Mouse (Mus musculus) liver, embryonic 14.5 days (tissue): ENCODE measurements around the gene Ppp2r5c. TPM values are rescaled to one million over a fixed set of nuclear protein-coding genes. Genes with fewer than 3 reads are reported as not detected.

Experiments
- ATAC-seq: fragments of 200-750 bp; cut with Nextera tagmentation; 2 replicates; pipeline ENCODE4 v1.8.0; 2017; ENCODE audit warnings: moderate number of reproducible peaks, mild to moderate bottlenecking, moderate library complexity; ENCODE audit not compliant: insufficient read depth
- DNase-seq, 3 experiments: peaks; one replicate each; pipeline ENCODE4 v3.0.0-alpha.2; 2012 to 2013; ENCODE audit warnings: low read depth in 3 of 3, low spot score in 3 of 3
- H3K27ac ChIP-seq: fragments of 300-500 bp; sonication (generic); 2 replicates; pipeline ENCODE4 v1.5.1; 2014; ENCODE audit warnings: moderate library complexity, mild to moderate bottlenecking, control low read depth, inconsistent platforms
- H3K27me3 ChIP-seq: fragments of 300-500 bp; sonication (generic); 2 replicates; pipeline ENCODE4 v1.6.1; 2014; ENCODE audit warnings: mild to moderate bottlenecking, low read length, moderate library complexity; ENCODE audit not compliant: control insufficient read depth, insufficient read depth
- H3K36me3 ChIP-seq: fragments of 300-500 bp; sonication (generic); replicated peaks from 2 replicates; pipeline ENCODE4 v1.6.1; 2014; ENCODE audit warnings: low read depth; ENCODE audit not compliant: control insufficient read depth, insufficient read depth
- H3K4me1 ChIP-seq, 2 experiments: fragments of 200-500 bp in 1 of 2; fragments of 300-500 bp in 1 of 2; sonication (generic) in 1 of 2; replicated peaks; 2 replicates each; pipeline ENCODE4 v1.6.1; 2012 to 2014; ENCODE audit warnings: antibody characterized with exemption in 1 of 2, inconsistent platforms in 1 of 2, low read length in 1 of 2; ENCODE audit not compliant: control insufficient read depth in 2 of 2, insufficient read depth in 2 of 2
- H3K4me2 ChIP-seq: fragments of 300-500 bp; sonication (generic); 2 replicates; pipeline ENCODE4 v1.6.1; 2014; ENCODE audit warnings: low read depth, mild to moderate bottlenecking, control low read depth, moderate library complexity
- H3K4me3 ChIP-seq, 2 experiments: fragments of 200-500 bp in 1 of 2; fragments of 300-500 bp in 1 of 2; sonication (generic) in 1 of 2; 2 replicates each; pipeline ENCODE4 v1.5.1; 2012 to 2014; ENCODE audit warnings: low read depth in 2 of 2, low read length in 2 of 2, mild to moderate bottlenecking in 2 of 2, control low read depth in 1 of 2, inconsistent platforms in 1 of 2, moderate library complexity in 1 of 2; ENCODE audit not compliant: insufficient read depth in 1 of 2
- H3K9ac ChIP-seq: fragments of 300-500 bp; sonication (generic); replicated peaks from 2 replicates; pipeline ENCODE4 v1.6.1; 2014; ENCODE audit warnings: mild to moderate bottlenecking, control low read depth, moderate library complexity
- H3K9me3 ChIP-seq: fragments of 300-500 bp; sonication (generic); 2 replicates; pipeline ENCODE4 v1.6.1; 2016; ENCODE audit warnings: low read length, mixed read lengths; ENCODE audit not compliant: control insufficient read depth
- CTCF ChIP-seq: IDR thresholded peaks from 2 replicates; pipeline ENCODE4 v1.5.1; 2016; ENCODE audit warnings: antibody characterized with exemption, low read depth, control low read depth
- EP300 ChIP-seq: IDR thresholded peaks from 2 replicates; pipeline ENCODE4 v1.6.1; 2016; ENCODE audit warnings: antibody characterized with exemption, low read depth
- WGBS: fragments of 180-500 bp; shearing (Covaris S2); extraction: QIAGEN DNeasy Blood & Tissue Kit; methylation state at CpG from one replicate; pipeline ENCODE4 v1.1.7; 2014; ENCODE audit not compliant: insufficient replicate concordance; 5-methylcytosine and 5-hydroxymethylcytosine counted together
- polyA plus RNA-seq, 2 experiments: library from polyadenylated mRNA; depleted of rRNA in 1 of 2; stranded (reverse) in 1 of 2; unstranded in 1 of 2; fragments of >200 nt; fragmentation: Nextera tagmentation in 1 of 2; extraction: Ambion mirVana in 1 of 2; gene quantifications; 2 replicates each; pipeline versions ENCODE4 v1.2.1 to v1.2.3; 2012 to 2014

Gene Ppp2r5c
- polyA plus RNA-seq, 2 experiments, result 22.6 to 70.8 TPM

- peak; percentile 25; the same call in 1 of the 2 replicates for ATAC-seq
- no peak overlapping the region for H3K9ac ChIP-seq
- H3K27me3 ChIP-seq, result no peaks in the 10 kb centered on the region
- no peak overlapping the region for H3K4me2 ChIP-seq
- H3K27ac ChIP-seq, result no peak overlapping the region
- no peak overlapping the region for H3K4me3 ChIP-seq
- H3K4me1 ChIP-seq, result peaks cover 24 to 35% of the 10 kb centered on the region in 2 experiments
- H3K9me3 ChIP-seq, result no peaks in the 10 kb centered on the region
- H3K36me3 ChIP-seq, result no peaks in the 10 kb centered on the region
- WGBS, result 58% methylated on average over 8 of the region's 8 CpGs
- no peak for DNase-seq
- TF ChIP-seq EP300 (no peak), CTCF (no peak)
Observed at GRCm38 (mm10) chr12:110503406-110504144, 56.7 kb downstream of the Ppp2r5c start.

DNA sequence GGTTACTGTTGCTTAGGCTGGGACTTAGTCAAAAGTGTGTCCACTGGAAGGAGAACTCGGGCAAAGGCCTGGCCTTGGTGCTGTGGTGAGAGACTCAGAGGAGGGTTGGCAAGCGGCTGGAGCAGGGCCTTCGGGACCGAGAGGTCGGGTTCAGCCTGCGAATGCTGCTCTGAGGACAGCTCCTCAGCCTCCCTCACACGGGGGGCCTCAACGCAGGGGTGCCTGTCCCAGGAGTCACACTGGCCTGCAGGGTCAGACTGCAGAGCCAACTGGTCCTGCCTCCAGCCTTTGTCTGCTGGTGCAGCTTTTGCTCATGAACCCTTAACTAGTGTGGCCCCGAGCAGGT lies 57.2 kb downstream of the Ppp2r5c start:
- peaks cover 19 to 30% of the 10 kb centered on the region in 2 experiments for H3K4me1 ChIP-seq

GRCm38 (mm10) chr12:110504793-110505192 lies 57.9 kb downstream of the Ppp2r5c start:
- Histone ChIP-seq H3K4me2 (no peak overlapping the region), H3K27ac (no peak overlapping the region), H3K9me3 (no peaks in the 10 kb centered on the region), H3K4me3 (no peak overlapping the region), H3K27me3 (no peaks in the 10 kb centered on the region), H3K36me3 (no peaks in the 10 kb centered on the region), H3K4me1 (peaks cover 13 to 23% of the 10 kb centered on the region in 2 experiments), H3K9ac (no peak overlapping the region)
- TF ChIP-seq EP300 (no peak), CTCF (no peak)
- no peak for ATAC-seq
- DNase-seq, result no peak
- 57% methylated on average over 3 of the region's 3 CpGs for WGBS

More for the DNA sequence above, 57.2 kb downstream of the Ppp2r5c start:
- ATAC-seq, result no peak
- Histone ChIP-seq H3K9ac (no peak overlapping the region), H3K27me3 (no peaks in the 10 kb centered on the region), H3K9me3 (no peaks in the 10 kb centered on the region), H3K36me3 (no peaks in the 10 kb centered on the region), H3K27ac (no peak overlapping the region), H3K4me3 (no peak overlapping the region), H3K4me2 (no peak overlapping the region)
- TF ChIP-seq CTCF (no peak), EP300 (no peak)
- DNase-seq, result no peak
- 81% methylated on average over 9 of the region's 9 CpGs for WGBS

DNA sequence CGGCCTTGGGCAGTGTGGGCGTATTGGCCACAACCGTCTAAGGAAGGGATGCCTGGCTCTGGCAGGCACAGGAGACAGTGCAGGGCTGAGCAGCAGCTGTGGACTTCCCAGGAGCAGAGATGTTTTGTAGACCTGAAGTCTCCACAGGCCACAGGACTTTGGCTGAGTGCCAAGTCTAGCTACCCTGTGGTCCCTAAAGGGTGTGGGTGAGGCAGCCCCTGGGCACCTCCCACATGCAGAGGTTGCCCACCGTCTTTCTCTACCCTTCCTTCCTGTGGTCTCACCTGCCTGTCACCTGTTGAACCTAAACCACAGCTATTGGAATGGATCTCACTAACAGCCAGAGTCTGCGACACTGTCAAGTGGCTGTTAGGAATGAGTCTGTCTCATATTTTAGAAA lies 59.1 kb downstream of the Ppp2r5c start:
- H3K4me1 ChIP-seq, result peaks cover 5 to 18% of the 10 kb centered on the region in 2 experiments; a peak in 3 of 4 replicates
- no peaks in the 10 kb centered on the region for H3K9me3 ChIP-seq
- no peak for DNase-seq
- no peak overlapping the region for H3K27ac ChIP-seq
- H3K4me3 ChIP-seq, result no peak overlapping the region
- no peaks in the 10 kb centered on the region for H3K36me3 ChIP-seq
- H3K4me2 ChIP-seq, result no peak overlapping the region
- H3K27me3 ChIP-seq, result no peaks in the 10 kb centered on the region
- TF ChIP-seq EP300, result no peak
- TF ChIP-seq CTCF, result no peak
- H3K9ac ChIP-seq, result no peak overlapping the region
- WGBS, result 67% methylated on average over 5 of the region's 5 CpGs
- ATAC-seq, result no peak

DNA sequence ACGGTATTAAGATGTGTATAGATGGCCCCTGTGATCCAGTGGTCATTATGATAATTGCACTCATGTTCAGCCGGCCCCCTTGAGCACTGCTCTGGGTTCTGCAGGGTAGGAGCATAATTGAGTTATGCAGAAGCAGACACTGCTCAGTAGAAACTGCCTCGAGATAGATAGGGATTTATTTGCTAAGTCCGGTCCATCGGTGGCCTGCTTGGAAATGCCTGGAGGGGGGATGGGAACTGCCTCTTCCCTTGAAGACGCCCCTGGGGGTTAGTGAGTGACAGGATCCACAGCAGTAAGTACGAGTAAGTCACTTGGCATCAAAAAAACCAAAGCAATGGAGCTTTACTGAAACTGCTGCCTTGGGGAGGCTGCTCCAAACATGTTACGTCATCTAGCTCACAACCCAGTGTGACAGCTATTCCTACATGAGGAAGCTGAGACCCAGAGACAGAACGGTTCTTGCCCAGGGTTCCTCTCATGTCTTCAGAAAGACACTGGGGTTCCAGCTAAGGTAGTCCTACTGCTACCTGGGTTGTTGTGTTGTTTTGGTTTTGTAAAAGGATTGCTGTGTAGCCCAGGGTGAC lies 60.9 kb downstream of the Ppp2r5c start:
- no peak for DNase-seq
- Histone ChIP-seq H3K27ac (no peak overlapping the region), H3K9ac (no peak overlapping the region), H3K36me3 (no peaks in the 10 kb centered on the region), H3K9me3 (no peaks in the 10 kb centered on the region), H3K4me1 (peaks cover 9 to 19% of the 10 kb centered on the region in 2 experiments; a peak in 3 of 4 replicates), H3K4me3 (no peak overlapping the region), H3K27me3 (no peaks in the 10 kb centered on the region), H3K4me2 (no peak overlapping the region)
- WGBS, result 63% methylated on average over 9 of the region's 9 CpGs
- TF ChIP-seq CTCF, result no peak
- TF ChIP-seq EP300, result no peak
- no peak for ATAC-seq
